Mouse (Mus musculus): ENCODE measurements around the gene Mark3.
"Not testable (repeated sequence)": the region's sequence is repeated elsewhere in the genome, so short reads cannot be mapped to it uniquely, and the experiment has no call there.

Gene Mark3

DNA sequence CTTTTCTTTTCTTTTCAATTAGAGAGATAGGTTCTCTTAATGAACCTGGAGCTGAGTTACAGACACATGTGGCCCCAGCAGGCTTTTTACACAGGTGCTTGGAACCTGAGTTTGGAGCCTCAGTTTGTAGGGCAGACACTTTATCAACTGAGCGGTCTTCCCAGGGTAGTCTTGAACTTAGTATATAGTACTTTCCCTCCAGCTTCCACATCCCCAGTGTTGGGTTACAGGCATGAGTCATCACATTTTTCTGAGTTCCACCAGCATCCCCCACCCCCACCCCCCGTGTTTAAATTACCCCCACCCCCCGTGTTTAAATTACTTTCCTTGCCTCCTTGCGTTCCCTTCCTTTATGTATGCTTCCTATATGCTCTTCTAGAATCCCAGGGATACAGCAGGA lies 19.0 kb upstream of the Mark3 start:
- no peaks in the 10 kb centered on the region for H3K27me3 ChIP-seq (ENCODE audit: insufficient read depth, low read length)
- peaks cover 54% of the 10 kb centered on the region for H3K4me1 ChIP-seq (replicated peaks; ENCODE audit: low read depth, low read length)
- no peak overlapping the region for H3K4me3 ChIP-seq (replicated peaks; ENCODE audit: low read length)
- no peaks in the 10 kb centered on the region for H3K36me3 ChIP-seq (ENCODE audit: insufficient read depth, low read length)
- no peaks in the 10 kb centered on the region for H3K9me3 ChIP-seq (ENCODE audit: low read length)
- TF ChIP-seq NANOG (IDR thresholded peaks at IDR 0.05; ENCODE audit: borderline replicate concordance, low read length) = no peak
- no peak for TF ChIP-seq POU5F1 (IDR thresholded peaks at IDR 0.05; ENCODE audit: borderline replicate concordance, low read length)
- no peak for TF ChIP-seq CTCF (conservative IDR thresholded peaks at IDR 0.05; ENCODE audit: low read length)

DNA sequence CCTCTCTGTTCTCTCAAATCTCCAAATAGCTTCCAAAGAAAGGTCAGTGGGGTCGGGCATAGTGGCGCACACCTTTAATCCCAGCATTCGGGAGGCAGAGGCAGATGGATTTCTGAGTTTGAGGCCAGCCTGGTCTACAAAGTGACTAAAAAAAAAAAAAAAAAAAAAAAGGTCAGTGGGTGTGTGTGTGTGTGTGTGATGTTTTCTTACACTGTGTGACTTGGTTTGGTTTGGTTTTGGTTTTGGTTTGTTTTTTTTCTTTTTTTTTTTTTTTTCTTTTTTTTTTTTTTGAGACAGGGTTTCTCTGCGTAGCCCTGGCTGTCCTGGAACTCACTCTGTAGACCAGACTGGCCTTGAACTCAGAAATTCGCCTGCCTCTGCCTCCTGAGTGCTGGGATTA lies 18.4 kb upstream of the Mark3 start:
- peaks cover 50% of the 10 kb centered on the region for H3K4me1 ChIP-seq (replicated peaks; ENCODE audit: low read depth, low read length)
- not testable (repeated sequence) for H3K4me3 ChIP-seq (replicated peaks; ENCODE audit: low read length); H3K9me3 ChIP-seq (ENCODE audit: low read length); H3K27me3 ChIP-seq (ENCODE audit: insufficient read depth, low read length); H3K36me3 ChIP-seq (ENCODE audit: insufficient read depth, low read length)

DNA sequence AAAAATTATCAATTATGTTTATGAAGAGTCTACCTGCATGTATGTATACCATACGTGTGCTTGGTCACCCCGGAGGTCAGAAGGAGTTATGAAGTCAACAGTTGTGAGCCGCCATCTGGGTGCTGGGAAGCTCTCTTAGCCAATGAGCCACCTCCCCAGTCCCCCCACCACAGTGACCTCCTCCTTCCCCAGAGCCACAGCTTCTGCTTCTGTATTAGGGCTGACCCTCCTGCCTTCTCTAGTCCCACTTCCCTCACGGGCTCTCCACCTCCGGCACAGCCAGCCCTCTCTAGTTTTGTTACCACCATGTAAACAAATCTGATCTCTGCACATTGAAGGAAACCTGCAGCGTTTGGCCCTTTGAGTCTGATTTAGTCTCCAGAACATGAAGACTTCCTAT lies 16.8 kb upstream of the Mark3 start:
- no peak for TF ChIP-seq CTCF (conservative IDR thresholded peaks at IDR 0.05; ENCODE audit: low read length)
- no peak for TF ChIP-seq POU5F1 (IDR thresholded peaks at IDR 0.05; ENCODE audit: borderline replicate concordance, low read length)
- TF ChIP-seq NANOG (IDR thresholded peaks at IDR 0.05; ENCODE audit: borderline replicate concordance, low read length) = no peak
- Histone ChIP-seq H3K4me3 (replicated peaks; ENCODE audit: low read length) (no peak overlapping the region), H3K9me3 (ENCODE audit: low read length) (no peaks in the 10 kb centered on the region), H3K27me3 (ENCODE audit: insufficient read depth, low read length) (no peaks in the 10 kb centered on the region; the same call in 1 of the 2 replicates), H3K4me1 (replicated peaks; ENCODE audit: low read depth, low read length) (peaks cover 41% of the 10 kb centered on the region), H3K36me3 (ENCODE audit: insufficient read depth, low read length) (no peaks in the 10 kb centered on the region)

DNA sequence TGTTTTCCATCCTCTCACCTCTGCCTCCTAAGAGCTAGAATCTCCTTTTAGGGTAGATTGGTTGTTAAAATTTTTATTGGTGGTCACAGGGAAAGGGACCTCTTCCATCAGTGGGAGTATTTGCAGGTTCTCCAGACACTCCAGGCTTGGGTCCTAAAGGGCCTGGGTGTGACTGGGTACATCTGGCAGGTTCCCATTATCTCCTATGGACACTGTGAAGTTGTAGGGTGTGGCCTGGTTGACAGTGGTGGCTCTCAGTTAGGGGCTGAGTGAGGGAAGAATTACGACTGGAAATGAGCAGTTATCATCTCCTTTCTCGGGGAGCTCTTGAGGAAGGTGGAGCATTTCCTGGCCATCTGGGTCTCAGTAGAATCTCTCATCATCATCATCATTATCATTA lies 15.7 kb upstream of the Mark3 start:
- Histone ChIP-seq H3K36me3 (ENCODE audit: insufficient read depth, low read length) (no peaks in the 10 kb centered on the region), H3K9me3 (ENCODE audit: low read length) (no peaks in the 10 kb centered on the region), H3K4me1 (replicated peaks; ENCODE audit: low read depth, low read length) (peaks cover 38% of the 10 kb centered on the region), H3K4me3 (replicated peaks; ENCODE audit: low read length) (no peak overlapping the region), H3K27me3 (ENCODE audit: insufficient read depth, low read length) (peaks cover 2% of the 10 kb centered on the region; the same call in 1 of the 2 replicates)
- TF ChIP-seq CTCF (conservative IDR thresholded peaks at IDR 0.05; ENCODE audit: low read length) (no peak), NANOG (IDR thresholded peaks at IDR 0.05; ENCODE audit: borderline replicate concordance, low read length) (no peak), POU5F1 (IDR thresholded peaks at IDR 0.05; ENCODE audit: borderline replicate concordance, low read length) (no peak)

DNA sequence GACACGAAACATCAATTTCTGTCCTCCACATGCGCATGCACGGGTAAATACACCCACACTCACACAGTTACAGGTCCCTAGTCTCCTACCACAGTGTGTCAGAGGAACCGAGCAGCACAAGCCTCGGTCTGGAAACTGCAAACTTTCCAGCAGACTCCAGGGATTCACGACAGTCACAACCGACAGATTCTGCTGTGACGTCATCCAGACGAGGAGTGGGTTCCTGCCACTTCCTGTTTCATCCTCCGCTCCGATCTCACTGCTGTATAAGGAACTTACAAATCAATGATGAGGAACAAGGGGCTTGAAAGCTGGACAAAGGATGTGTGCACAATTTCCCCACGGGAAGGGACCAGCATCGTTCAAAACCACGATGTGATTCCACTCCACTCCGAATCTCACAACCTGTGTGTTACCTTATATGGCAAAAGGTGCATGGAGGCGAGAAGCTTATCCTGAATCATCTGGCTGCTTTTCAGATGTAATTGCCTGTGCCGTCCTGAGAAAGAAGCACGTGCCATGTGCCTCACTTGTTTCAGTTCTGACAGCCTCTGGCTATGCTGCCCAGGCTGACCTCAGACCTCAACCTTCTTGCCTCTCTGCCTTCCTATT lies 14.6 kb upstream of the Mark3 start:
- Histone ChIP-seq H3K9me3 (ENCODE audit: low read length) (no peaks in the 10 kb centered on the region), H3K36me3 (ENCODE audit: insufficient read depth, low read length) (no peaks in the 10 kb centered on the region), H3K27me3 (ENCODE audit: insufficient read depth, low read length) (peaks cover 2% of the 10 kb centered on the region; the same call in 1 of the 2 replicates), H3K4me1 (replicated peaks; ENCODE audit: low read depth, low read length) (peaks cover 37% of the 10 kb centered on the region), H3K4me3 (replicated peaks; ENCODE audit: low read length) (no peak overlapping the region)
- TF ChIP-seq NANOG (IDR thresholded peaks at IDR 0.05; ENCODE audit: borderline replicate concordance, low read length) = no peak
- no peak for TF ChIP-seq POU5F1 (IDR thresholded peaks at IDR 0.05; ENCODE audit: borderline replicate concordance, low read length)
- no peak for TF ChIP-seq CTCF (conservative IDR thresholded peaks at IDR 0.05; ENCODE audit: low read length)

DNA sequence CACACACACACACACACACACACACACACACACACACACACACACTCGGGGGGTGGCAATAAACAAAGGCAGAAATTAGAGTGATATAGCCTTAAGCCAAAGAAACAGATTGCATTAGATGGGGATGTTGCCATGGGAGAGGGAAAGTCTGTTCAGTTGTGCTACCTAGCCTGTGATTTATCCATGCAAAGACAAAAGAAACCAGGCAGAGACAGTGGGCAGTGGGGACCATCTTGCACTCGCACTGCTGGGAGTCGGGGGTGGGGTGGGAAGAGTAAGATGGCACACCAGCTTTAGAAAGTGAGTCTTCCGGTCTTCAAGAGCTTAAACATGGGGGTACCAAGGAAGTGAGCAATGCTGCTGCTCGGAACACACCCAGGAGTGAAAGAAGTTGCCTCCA lies 14.0 kb upstream of the Mark3 start:
- Histone ChIP-seq H3K9me3 (ENCODE audit: low read length) (no peaks in the 10 kb centered on the region), H3K36me3 (ENCODE audit: insufficient read depth, low read length) (no peaks in the 10 kb centered on the region), H3K4me3 (replicated peaks; ENCODE audit: low read length) (no peak overlapping the region), H3K4me1 (replicated peaks; ENCODE audit: low read depth, low read length) (peaks cover 37% of the 10 kb centered on the region), H3K27me3 (ENCODE audit: insufficient read depth, low read length) (peaks cover 2% of the 10 kb centered on the region; the same call in 1 of the 2 replicates)
- TF ChIP-seq NANOG (IDR thresholded peaks at IDR 0.05; ENCODE audit: borderline replicate concordance, low read length) = no peak
- no peak for TF ChIP-seq CTCF (conservative IDR thresholded peaks at IDR 0.05; ENCODE audit: low read length)
- no peak for TF ChIP-seq POU5F1 (IDR thresholded peaks at IDR 0.05; ENCODE audit: borderline replicate concordance, low read length)

DNA sequence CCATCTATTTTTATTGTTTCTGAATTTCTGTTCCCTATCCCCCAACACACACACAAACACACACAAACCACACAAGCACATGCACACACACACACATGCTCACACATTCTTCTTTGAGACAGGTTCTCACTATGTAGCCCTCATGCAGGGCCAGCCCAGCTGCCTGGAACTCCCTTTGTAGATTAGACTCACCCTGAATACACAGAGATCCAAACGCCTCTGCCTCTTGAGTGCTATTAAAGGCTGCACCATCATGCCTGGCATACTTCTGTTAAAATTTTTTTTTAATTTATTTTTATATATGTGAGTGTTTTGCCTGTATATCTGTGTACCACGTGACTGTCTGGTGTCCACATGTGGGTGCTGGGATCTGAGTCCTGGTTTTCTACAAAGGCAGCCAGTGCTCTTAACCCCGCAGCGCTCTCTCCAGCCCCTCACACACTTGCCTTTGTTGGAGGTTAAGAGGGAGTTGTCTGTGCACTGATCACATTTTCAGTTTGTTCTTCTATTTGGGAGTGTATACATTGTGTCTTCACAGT lies 12.0 kb upstream of the Mark3 start:
- Histone ChIP-seq H3K36me3 (ENCODE audit: insufficient read depth, low read length) (no peaks in the 10 kb centered on the region), H3K27me3 (ENCODE audit: insufficient read depth, low read length) (peaks cover 2% of the 10 kb centered on the region; the same call in 1 of the 2 replicates), H3K4me3 (replicated peaks; ENCODE audit: low read length) (no peak overlapping the region), H3K4me1 (replicated peaks; ENCODE audit: low read depth, low read length) (peaks cover 28% of the 10 kb centered on the region), H3K9me3 (ENCODE audit: low read length) (no peaks in the 10 kb centered on the region)
- TF ChIP-seq POU5F1 (IDR thresholded peaks at IDR 0.05; ENCODE audit: borderline replicate concordance, low read length) (no peak), NANOG (IDR thresholded peaks at IDR 0.05; ENCODE audit: borderline replicate concordance, low read length) (no peak), CTCF (conservative IDR thresholded peaks at IDR 0.05; ENCODE audit: low read length) (no peak)

DNA sequence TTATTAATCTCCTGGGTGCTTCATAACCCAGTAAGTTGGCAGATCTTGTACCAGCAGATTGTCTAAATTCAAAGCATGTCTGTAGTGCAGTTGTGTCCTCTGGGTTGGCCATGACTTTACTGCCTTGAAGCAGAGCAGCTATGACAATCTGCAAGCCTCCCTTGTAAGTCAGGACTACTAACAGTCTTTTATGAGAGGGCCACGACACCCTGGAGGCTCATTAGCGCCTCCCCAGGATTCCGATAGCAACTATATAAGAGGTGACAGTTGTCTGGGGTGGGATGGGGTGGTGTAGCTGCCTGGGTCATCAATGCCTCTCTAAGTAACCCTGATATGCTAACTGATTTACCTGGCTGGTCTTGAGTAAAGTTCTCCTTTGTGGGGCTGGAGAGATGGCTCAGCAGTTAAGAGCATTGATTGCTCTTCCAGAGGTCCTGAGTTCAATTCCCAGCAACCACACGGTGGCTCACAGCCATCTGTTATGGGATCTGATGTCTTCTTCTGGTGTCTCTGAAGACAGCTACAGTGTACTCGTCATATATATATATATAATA lies 11.2 kb upstream of the Mark3 start:
- TF ChIP-seq POU5F1 (IDR thresholded peaks at IDR 0.05; ENCODE audit: borderline replicate concordance, low read length) (no peak), CTCF (conservative IDR thresholded peaks at IDR 0.05; ENCODE audit: low read length) (peak; percentile 15; the same call in 1 of the 2 replicates)
- Histone ChIP-seq H3K4me3 (replicated peaks; ENCODE audit: low read length) (no peak overlapping the region), H3K9me3 (ENCODE audit: low read length) (no peaks in the 10 kb centered on the region)

DNA sequence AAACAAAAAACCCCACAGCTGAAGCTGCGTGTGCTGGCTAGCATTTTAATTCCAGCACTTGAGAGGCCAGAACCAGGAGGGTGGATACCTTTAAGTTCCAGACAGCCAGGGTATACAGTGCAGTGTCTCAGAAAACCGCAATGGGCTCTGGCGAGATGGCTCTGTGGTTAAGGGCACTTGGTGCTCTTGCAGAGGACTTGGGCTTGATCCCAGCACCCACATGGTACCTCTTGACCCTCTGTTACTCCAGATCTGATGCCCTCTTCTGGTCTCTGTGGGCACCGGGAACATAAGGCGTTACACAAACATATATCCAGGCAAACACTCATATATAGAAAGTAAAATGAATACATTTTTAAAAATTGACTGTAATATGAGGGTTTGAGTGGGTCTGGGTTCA lies 9.0 kb upstream of the Mark3 start:
- peaks cover 19% of the 10 kb centered on the region for H3K4me1 ChIP-seq (replicated peaks; ENCODE audit: low read depth, low read length)
- no peak overlapping the region for H3K4me3 ChIP-seq (replicated peaks; ENCODE audit: low read length)
- no peaks in the 10 kb centered on the region for H3K9me3 ChIP-seq (ENCODE audit: low read length)
- peaks cover 12% of the 10 kb centered on the region for H3K27me3 ChIP-seq (ENCODE audit: insufficient read depth, low read length)
- TF ChIP-seq NANOG (IDR thresholded peaks at IDR 0.05; ENCODE audit: borderline replicate concordance, low read length) (no peak), CTCF (conservative IDR thresholded peaks at IDR 0.05; ENCODE audit: low read length) (no peak), POU5F1 (IDR thresholded peaks at IDR 0.05; ENCODE audit: borderline replicate concordance, low read length) (no peak)
- no peaks in the 10 kb centered on the region for H3K36me3 ChIP-seq (ENCODE audit: insufficient read depth, low read length)

More for the DNA sequence above, 11.2 kb upstream of the Mark3 start:
- peaks cover 2% of the 10 kb centered on the region; the same call in 1 of the 2 replicates for H3K27me3 ChIP-seq (ENCODE audit: insufficient read depth, low read length)
- no peaks in the 10 kb centered on the region for H3K36me3 ChIP-seq (ENCODE audit: insufficient read depth, low read length)
- H3K4me1 ChIP-seq (replicated peaks; ENCODE audit: low read depth, low read length) = peaks cover 28% of the 10 kb centered on the region

Measured in E14TG2a.4 (cell line).